Mouse (Mus musculus): ENCODE results near the gene Gm6525. TPM values are rescaled to one million over a fixed set of nuclear protein-coding genes. Genes with fewer than 3 reads are reported as not detected.

Gm6525 gene
- polyA plus RNA-seq, 1 experiment, result 0.12 TPM

DNA sequence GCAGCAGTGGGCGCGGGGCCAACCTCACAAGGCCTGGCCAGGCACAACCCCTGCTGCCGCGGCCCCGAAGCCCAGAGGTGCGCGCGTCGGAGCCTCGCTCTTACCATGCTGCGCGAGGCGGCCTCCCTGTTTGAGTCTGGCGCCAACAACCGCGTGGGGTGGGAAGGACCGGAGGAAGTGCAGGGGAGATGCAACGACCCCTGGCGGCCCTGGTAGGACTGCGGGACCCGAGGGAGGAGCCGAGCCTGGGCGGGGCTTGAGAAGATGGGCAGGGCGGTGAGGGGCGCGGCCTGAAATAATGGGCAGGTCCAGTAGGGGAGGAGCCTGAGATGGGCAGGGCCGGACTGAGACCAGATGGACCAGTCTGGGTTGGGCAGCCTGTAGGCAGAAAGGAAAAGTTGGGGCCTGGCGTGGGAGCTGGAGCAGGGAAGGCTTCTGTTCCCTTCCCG is 18.3 kb upstream of the Gm6525 start, which contains the start of gene Mnd1:
Gene Mnd1 (minus strand): TSS at position 229 of the 449 bp plus-strand sequence.
- Histone ChIP-seq H3K4me2 (ENCODE audit: low read depth) (peak within 1 kb of the TSS; percentile 80), H3K36me3 (ENCODE audit: control insufficient read depth, insufficient read depth) (no peaks in the 10 kb centered on the region), H3K79me2 (ENCODE audit: control insufficient read depth, insufficient read depth) (no peaks in the 10 kb centered on the region), H3K4me3 (peak within 1 kb of the TSS; percentile 12), H3ac (ENCODE audit: control insufficient read depth, insufficient read length) (no peak within 1 kb of the TSS), H3K27me3 (ENCODE audit: control insufficient read depth, insufficient read depth, insufficient read length) (no peaks in the 10 kb centered on the region)
- TF ChIP-seq REST (IDR thresholded peaks at IDR 0.05; ENCODE audit: insufficient read depth, insufficient read length) (no peak), POLR2AphosphoS2 (IDR thresholded peaks at IDR 0.05; ENCODE audit: insufficient read length, low read depth) (peak; percentile 51), MYOD1 (IDR thresholded peaks at IDR 0.05; ENCODE audit: control insufficient read depth in 1 of 3, insufficient read length in 2 of 3, low read depth in 2 of 3) (no peak), E2F4 (IDR thresholded peaks at IDR 0.05; ENCODE audit: insufficient read depth) (peak; percentile 94), POLR2A (IDR thresholded peaks at IDR 0.05; ENCODE audit: insufficient read length, low read depth) (peak; percentile 52), CEBPB (IDR thresholded peaks at IDR 0.05; ENCODE audit: insufficient read depth, poor library complexity, severe bottlenecking) (no peak), MYOG (IDR thresholded peaks at IDR 0.05; ENCODE audit: control insufficient read depth in 1 of 3, insufficient read depth in 1 of 3, insufficient read length in 2 of 3, low read depth in 2 of 3) (peak in 1 of 3 experiments; percentile 4), MAX (IDR thresholded peaks at IDR 0.05; ENCODE audit: low read depth) (peak; percentile 60)

DNA sequence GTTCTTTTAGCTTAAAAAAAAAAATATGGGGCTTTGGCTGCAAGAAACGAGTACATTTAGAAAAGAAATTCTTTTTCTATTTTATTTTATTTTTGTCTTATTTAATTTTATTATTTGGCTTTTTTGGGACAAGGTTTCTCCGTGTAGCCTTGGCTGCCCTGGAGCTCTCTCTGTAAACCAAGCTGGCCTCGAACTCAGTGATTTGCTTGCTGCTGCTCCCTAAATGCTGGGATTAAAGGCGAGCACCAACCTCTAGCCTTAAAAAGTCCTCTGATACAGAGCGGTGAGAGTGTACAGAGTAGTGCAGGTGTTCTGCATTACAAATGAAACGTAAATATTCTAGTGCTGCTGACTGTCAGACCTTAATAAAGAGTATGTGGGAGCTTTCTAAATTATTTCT is 17.8 kb upstream of the Gm6525 start:
- peak overlapping the region; percentile 12 for H3K4me3 ChIP-seq

DNA sequence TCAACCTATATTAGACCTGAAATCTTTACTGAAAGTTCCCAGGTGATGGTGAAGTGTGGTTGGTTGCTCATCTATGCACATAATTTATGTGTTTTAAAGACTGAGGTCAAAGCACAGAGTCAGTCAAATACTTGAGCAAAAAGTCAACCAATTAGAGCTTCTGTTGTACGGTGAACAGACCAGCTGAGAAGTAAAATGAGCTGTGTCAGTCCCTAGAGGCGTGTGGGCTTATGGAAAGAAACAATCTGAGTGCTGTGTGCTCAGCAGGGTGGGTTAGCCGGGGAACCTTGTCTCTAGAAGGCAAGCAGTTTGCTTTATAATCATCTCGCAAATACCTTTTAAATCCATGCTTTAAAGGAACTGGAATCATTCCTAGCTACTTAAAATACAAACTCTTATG is 16.9 kb upstream of the Gm6525 start:
- Histone ChIP-seq H3K36me3 (ENCODE audit: control insufficient read depth, insufficient read depth) (no peaks in the 10 kb centered on the region), H3K4me3 (no peak overlapping the region), H3K4me2 (ENCODE audit: low read depth) (no peak overlapping the region), H3K79me2 (ENCODE audit: control insufficient read depth, insufficient read depth) (no peaks in the 10 kb centered on the region), H3ac (ENCODE audit: control insufficient read depth, insufficient read length) (no peak overlapping the region), H3K27me3 (ENCODE audit: control insufficient read depth, insufficient read depth, insufficient read length) (no peaks in the 10 kb centered on the region)
- TF ChIP-seq MAX (IDR thresholded peaks at IDR 0.05; ENCODE audit: low read depth) (no peak), USF1 (IDR thresholded peaks at IDR 0.05; ENCODE audit: low read depth) (no peak), CEBPB (IDR thresholded peaks at IDR 0.05; ENCODE audit: insufficient read depth, poor library complexity, severe bottlenecking) (no peak), TCF12 (IDR thresholded peaks at IDR 0.05; ENCODE audit: insufficient read depth, poor library complexity, severe bottlenecking) (no peak), REST (IDR thresholded peaks at IDR 0.05; ENCODE audit: insufficient read depth, insufficient read length) (no peak), MYOG (IDR thresholded peaks at IDR 0.05; ENCODE audit: control insufficient read depth in 1 of 3, insufficient read depth in 1 of 3, insufficient read length in 2 of 3, low read depth in 2 of 3) (no peak), MYOD1 (IDR thresholded peaks at IDR 0.05; ENCODE audit: control insufficient read depth in 1 of 3, insufficient read length in 2 of 3, low read depth in 2 of 3) (no peak), SRF (IDR thresholded peaks at IDR 0.05; ENCODE audit: control insufficient read depth, insufficient read length, low read depth) (no peak), POLR2A (IDR thresholded peaks at IDR 0.05; ENCODE audit: insufficient read length, low read depth) (no peak), POLR2AphosphoS2 (IDR thresholded peaks at IDR 0.05; ENCODE audit: insufficient read length, low read depth) (no peak), E2F4 (IDR thresholded peaks at IDR 0.05; ENCODE audit: insufficient read depth) (no peak), TCF3 (IDR thresholded peaks at IDR 0.05; ENCODE audit: insufficient read length, low read depth) (no peak)

More for the DNA sequence above, 17.8 kb upstream of the Gm6525 start:
- Histone ChIP-seq H3ac (ENCODE audit: control insufficient read depth, insufficient read length) (no peak overlapping the region), H3K4me2 (ENCODE audit: low read depth) (peak overlapping the region; percentile 75), H3K27me3 (ENCODE audit: control insufficient read depth, insufficient read depth, insufficient read length) (no peaks in the 10 kb centered on the region), H3K36me3 (ENCODE audit: control insufficient read depth, insufficient read depth) (no peaks in the 10 kb centered on the region), H3K79me2 (ENCODE audit: control insufficient read depth, insufficient read depth) (no peaks in the 10 kb centered on the region)
- TF ChIP-seq CEBPB (IDR thresholded peaks at IDR 0.05; ENCODE audit: insufficient read depth, poor library complexity, severe bottlenecking) (no peak), POLR2A (IDR thresholded peaks at IDR 0.05; ENCODE audit: insufficient read length, low read depth) (no peak), REST (IDR thresholded peaks at IDR 0.05; ENCODE audit: insufficient read depth, insufficient read length) (no peak)

DNA sequence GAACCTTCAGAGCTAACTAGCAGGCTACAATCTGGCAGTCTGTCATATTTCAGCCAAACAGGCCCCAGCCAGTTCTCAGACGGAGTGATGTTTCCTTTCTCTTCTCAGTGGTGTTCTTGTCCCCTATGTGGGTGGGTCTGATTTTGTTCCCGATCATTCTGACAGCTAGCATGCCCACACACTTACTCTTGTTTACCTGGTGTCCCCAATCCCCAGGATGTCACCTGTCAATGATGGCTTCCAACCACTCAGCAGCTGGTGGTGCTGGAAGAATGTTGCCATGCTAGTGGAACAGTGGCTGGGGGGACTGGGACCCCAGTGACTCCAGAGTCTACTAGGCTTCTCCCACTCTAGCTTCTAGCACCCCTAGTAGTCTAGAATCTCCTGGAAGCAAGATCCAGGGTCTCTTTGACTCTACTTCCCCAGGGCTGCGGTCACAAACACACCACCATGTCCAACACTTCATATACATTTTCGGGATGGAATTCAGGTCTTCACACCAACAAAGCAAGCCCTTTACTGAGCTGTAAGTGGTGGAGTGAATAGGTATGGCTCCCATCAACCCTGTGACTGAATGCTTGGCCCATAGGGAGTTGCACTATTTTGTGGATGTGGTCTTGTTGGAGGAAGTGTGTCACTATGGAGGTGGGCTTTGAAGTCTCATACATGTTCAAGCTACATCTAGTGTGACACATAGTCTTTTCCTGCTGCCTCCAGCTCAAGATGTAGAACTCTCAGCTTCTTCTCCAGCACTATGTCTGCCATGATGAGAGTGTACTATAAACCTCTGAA is 16.1 kb upstream of the Gm6525 start:
- H3K4me2 ChIP-seq (ENCODE audit: low read depth), result no peak overlapping the region
- no peak overlapping the region for H3K4me3 ChIP-seq
- H3K27me3 ChIP-seq (ENCODE audit: control insufficient read depth, insufficient read depth, insufficient read length), result no peaks in the 10 kb centered on the region
- no peak overlapping the region for H3ac ChIP-seq (ENCODE audit: control insufficient read depth, insufficient read length)
- no peaks in the 10 kb centered on the region for H3K36me3 ChIP-seq (ENCODE audit: control insufficient read depth, insufficient read depth)
- TF ChIP-seq MYOD1 (IDR thresholded peaks at IDR 0.05; ENCODE audit: control insufficient read depth in 1 of 3, insufficient read length in 2 of 3, low read depth in 2 of 3) (no peak), E2F4 (IDR thresholded peaks at IDR 0.05; ENCODE audit: insufficient read depth) (no peak), POLR2AphosphoS2 (IDR thresholded peaks at IDR 0.05; ENCODE audit: insufficient read length, low read depth) (no peak), REST (IDR thresholded peaks at IDR 0.05; ENCODE audit: insufficient read depth, insufficient read length) (no peak), MAX (IDR thresholded peaks at IDR 0.05; ENCODE audit: low read depth) (no peak), POLR2A (IDR thresholded peaks at IDR 0.05; ENCODE audit: insufficient read length, low read depth) (no peak), USF1 (IDR thresholded peaks at IDR 0.05; ENCODE audit: low read depth) (no peak), TCF3 (IDR thresholded peaks at IDR 0.05; ENCODE audit: insufficient read length, low read depth) (no peak), SRF (IDR thresholded peaks at IDR 0.05; ENCODE audit: control insufficient read depth, insufficient read length, low read depth) (no peak), CEBPB (IDR thresholded peaks at IDR 0.05; ENCODE audit: insufficient read depth, poor library complexity, severe bottlenecking) (no peak), TCF12 (IDR thresholded peaks at IDR 0.05; ENCODE audit: insufficient read depth, poor library complexity, severe bottlenecking) (no peak), MYOG (IDR thresholded peaks at IDR 0.05; ENCODE audit: control insufficient read depth in 1 of 3, insufficient read depth in 1 of 3, insufficient read length in 2 of 3, low read depth in 2 of 3) (no peak)
- no peaks in the 10 kb centered on the region for H3K79me2 ChIP-seq (ENCODE audit: control insufficient read depth, insufficient read depth)

Data from myocyte (in vitro differentiated cells).